Mouse (Mus musculus): ENCODE measurements around the gene Tor1aip1. TPM values are rescaled to one million over a fixed set of nuclear protein-coding genes. Genes with fewer than 3 reads are reported as not detected.
A peak's percentile ranks its signal among the peaks of the same experiment; 100 is the strongest.

Gene Tor1aip1
- total RNA-seq (2012; rRNA removed) (11.4 and 13.1 TPM in 2 replicates), polyA plus RNA-seq (2012; ENCODE audit: insufficient read depth in 1 of 2, insufficient read length in 2 of 2, low read depth in 1 of 2, low replicate concordance in 2 of 2, missing spikeins in 1 of 2) (10 to 100 TPM in 1 of 2 experiments, not detected in 1; 22.9 TPM)

DNA sequence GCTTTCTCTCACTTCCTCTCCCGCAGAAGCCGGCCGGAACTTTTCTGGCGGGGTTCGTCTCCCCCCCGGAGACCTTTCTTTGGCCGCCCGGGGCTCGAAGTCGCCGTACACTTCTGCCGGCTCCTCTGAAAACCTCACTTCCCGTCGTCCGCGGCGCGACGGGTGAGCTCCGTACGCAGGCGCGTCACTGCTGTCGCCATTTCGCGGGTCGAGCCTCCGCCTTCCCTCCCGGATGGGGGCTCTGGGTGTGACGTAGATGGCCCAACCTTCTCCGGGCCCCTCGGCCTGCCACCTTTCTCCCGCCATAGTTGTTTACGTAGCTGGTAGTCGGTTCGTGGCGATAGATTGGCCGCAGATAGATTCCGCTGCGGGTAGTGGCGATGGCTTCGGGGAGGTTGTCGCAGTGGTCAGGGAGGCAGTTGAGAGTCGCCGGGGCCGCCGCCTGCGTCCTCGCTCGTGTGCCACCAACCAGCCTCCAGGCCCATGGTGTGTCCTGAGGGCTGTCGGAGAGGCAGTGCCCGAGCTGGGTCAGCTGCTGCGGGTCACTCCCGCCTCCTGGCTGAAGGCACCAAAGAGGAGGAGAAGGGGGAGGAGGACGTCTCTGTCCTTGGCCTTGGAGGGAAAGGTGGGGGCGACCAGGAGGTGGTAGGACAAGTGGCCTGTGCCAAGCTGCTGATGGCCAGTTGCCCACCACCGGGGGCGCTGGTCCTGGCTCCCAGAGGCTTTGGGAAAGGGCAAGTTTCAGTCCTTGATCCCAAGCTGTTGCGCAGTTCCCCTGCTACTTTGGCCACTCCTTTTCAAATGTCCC, at the start of gene Tor1aip1:
Gene Tor1aip1 (minus strand): TSS at position 551 of the 808 bp plus-strand sequence.
- Histone ChIP-seq H3K27ac (ENCODE audit: control insufficient read depth, low read depth, low read length) (peak within 1 kb of the TSS; percentile 99), H3K4me3 (ENCODE audit: control insufficient read depth in 1 of 2, insufficient read depth in 1 of 2, low read depth in 2 of 2, low read length in 2 of 2) (peak within 1 kb of the TSS; percentile 94 to 95)

DNA sequence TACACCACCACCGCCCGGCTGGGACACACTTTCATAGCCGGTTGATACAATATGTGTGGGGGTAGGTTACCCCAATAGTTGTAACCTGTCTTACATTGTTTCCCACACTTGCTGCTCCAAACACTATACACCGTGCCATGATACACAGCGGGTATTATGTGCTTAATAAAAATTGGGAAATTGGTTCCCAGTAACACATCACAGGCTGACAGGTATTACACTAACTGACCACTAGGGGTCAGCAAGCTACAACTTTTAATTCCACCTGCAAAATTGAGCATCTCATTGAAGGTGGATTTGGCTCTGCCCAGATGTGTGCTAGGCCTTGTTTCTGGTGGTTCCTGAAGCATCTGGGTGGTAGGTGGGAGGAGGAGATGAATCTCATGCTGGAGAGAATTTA, 49.5 kb upstream of the Tor1aip1 start:
- H3K27me3 ChIP-seq (ENCODE audit: control insufficient read depth in 1 of 2, insufficient read depth in 2 of 2, low read length in 2 of 2): no peaks in the 10 kb centered on the region
- TF ChIP-seq MAX (IDR thresholded peaks at IDR 0.05; ENCODE audit: low read length): no peak
- TF ChIP-seq RAD21 (IDR thresholded peaks at IDR 0.05; ENCODE audit: low read depth, low read length): peak; percentile 93
- peak; percentile 48; the same call in 1 of the 2 replicates for TF ChIP-seq SIN3A (IDR thresholded peaks at IDR 0.05; ENCODE audit: low read length)
- TF ChIP-seq CTCF (IDR thresholded peaks at IDR 0.05 in 2 of 3, conservative IDR thresholded peaks at IDR 0.05 in 1 of 3; ENCODE audit: control insufficient read depth in 1 of 3, insufficient read depth in 1 of 3, low read depth in 2 of 3, low read length in 3 of 3, poor library complexity in 1 of 3, severe bottlenecking in 1 of 3): peak; percentile 32 to 90 (median 76)
- TF ChIP-seq E2F4 (IDR thresholded peaks at IDR 0.05; ENCODE audit: borderline replicate concordance, low read depth, low read length): no peak
- no peak for TF ChIP-seq GATA1 (IDR thresholded peaks at IDR 0.05; ENCODE audit: low read depth, low read length)
- TF ChIP-seq BHLHE40 (IDR thresholded peaks at IDR 0.05; ENCODE audit: borderline replicate concordance, low read depth, low read length): no peak
- TF ChIP-seq ZC3H11A (IDR thresholded peaks at IDR 0.05; ENCODE audit: low read depth, low read length): peak; percentile 95
- TF ChIP-seq MAFK (IDR thresholded peaks at IDR 0.05; ENCODE audit: borderline replicate concordance, low read depth, low read length): no peak
- TF ChIP-seq MYC (IDR thresholded peaks at IDR 0.05; ENCODE audit: low read depth, low read length): no peak
- TF ChIP-seq SMC3 (IDR thresholded peaks at IDR 0.05; ENCODE audit: low read depth, low read length): peak; percentile 96
- peak; percentile 81 for DNase-seq (ENCODE audit: low read depth, low spot score)
- no peak overlapping the region for H3K4me3 ChIP-seq (ENCODE audit: control insufficient read depth in 1 of 2, insufficient read depth in 1 of 2, low read depth in 2 of 2, low read length in 2 of 2)
- H3K27ac ChIP-seq (ENCODE audit: control insufficient read depth, low read depth, low read length): no peak overlapping the region
- H3K9me3 ChIP-seq (replicated peaks; ENCODE audit: insufficient read depth, low read length): no peaks in the 10 kb centered on the region
- H3K79me2 ChIP-seq (ENCODE audit: control insufficient read depth, insufficient read depth, low read length, poor library complexity): no peaks in the 10 kb centered on the region
- peaks cover 0 to 5% of the 10 kb centered on the region in 2 experiments; a peak in 1 of 4 replicates for H3K4me1 ChIP-seq (ENCODE audit: control insufficient read depth in 1 of 2, insufficient read depth in 2 of 2, low read length in 2 of 2)
- H3K9ac ChIP-seq (ENCODE audit: control insufficient read depth, low read depth, low read length, poor library complexity, severe bottlenecking): no peak overlapping the region
- H3K36me3 ChIP-seq (ENCODE audit: control insufficient read depth in 1 of 2, insufficient read depth in 2 of 2, low read length in 2 of 2): no peaks in the 10 kb centered on the region

More for the DNA sequence above, at the start of gene Tor1aip1:
- TF ChIP-seq POLR2A (IDR thresholded peaks at IDR 0.05; ENCODE audit: control insufficient read depth in 1 of 2, insufficient read depth in 1 of 2, low read depth in 1 of 2, low read length in 2 of 2, poor library complexity in 1 of 2) (peak in 1 of 2 experiments; percentile 4; a peak in 3 of 4 replicates), ZC3H11A (IDR thresholded peaks at IDR 0.05; ENCODE audit: low read depth, low read length) (no peak), NRF1 (IDR thresholded peaks at IDR 0.05; ENCODE audit: insufficient read depth, low read depth, low read length, poor library complexity, severe bottlenecking) (peak; percentile 87), KAT2A (conservative IDR thresholded peaks at IDR 0.05; ENCODE audit: low read depth, low read length) (peak; percentile 81; the same call in 1 of the 2 replicates), MYC (IDR thresholded peaks at IDR 0.05; ENCODE audit: low read depth, low read length) (no peak; the same call in 1 of the 2 replicates), GATA1 (IDR thresholded peaks at IDR 0.05; ENCODE audit: low read depth, low read length) (no peak), TBP (IDR thresholded peaks at IDR 0.05; ENCODE audit: low read depth, low read length) (peak; percentile 84), JUND (IDR thresholded peaks at IDR 0.05; ENCODE audit: low read depth, low read length) (no peak), ELF1 (IDR thresholded peaks at IDR 0.05; ENCODE audit: low read depth, low read length) (peak; percentile 78), E2F4 (IDR thresholded peaks at IDR 0.05; ENCODE audit: borderline replicate concordance, low read depth, low read length) (peak; percentile 75; the same call in 1 of the 2 replicates), ZNF384 (IDR thresholded peaks at IDR 0.05; ENCODE audit: low read depth, low read length) (peak; percentile 61), MXI1 (IDR thresholded peaks at IDR 0.05; ENCODE audit: low read depth, low read length) (peak; percentile 80; the same call in 1 of the 2 replicates), HCFC1 (IDR thresholded peaks at IDR 0.05; ENCODE audit: low read depth, low read length) (peak; percentile 94), CHD1 (IDR thresholded peaks at IDR 0.05; ENCODE audit: low read depth, low read length) (no peak; the same call in 1 of the 2 replicates), TCF12 (IDR thresholded peaks at IDR 0.05; ENCODE audit: low read depth, low read length) (peak; percentile 81), ZMIZ1 (IDR thresholded peaks at IDR 0.05; ENCODE audit: low read depth, low read length) (peak; percentile 54; the same call in 1 of the 2 replicates), CTCF (IDR thresholded peaks at IDR 0.05 in 2 of 3, conservative IDR thresholded peaks at IDR 0.05 in 1 of 3; ENCODE audit: control insufficient read depth in 1 of 3, insufficient read depth in 1 of 3, low read depth in 2 of 3, low read length in 3 of 3, poor library complexity in 1 of 3, severe bottlenecking in 1 of 3) (peak; percentile 54 to 62 (median 59)), NELFE (IDR thresholded peaks at IDR 0.05; ENCODE audit: low read depth, low read length) (peak; percentile 33; the same call in 1 of the 2 replicates), ZKSCAN1 (IDR thresholded peaks at IDR 0.05; ENCODE audit: low read depth, low read length) (no peak), ETS1 (IDR thresholded peaks at IDR 0.05; ENCODE audit: low read depth, low read length) (peak; percentile 76), SIN3A (IDR thresholded peaks at IDR 0.05; ENCODE audit: low read length) (peak; percentile 86), MAX (IDR thresholded peaks at IDR 0.05; ENCODE audit: low read length) (peak; percentile 38; the same call in 1 of the 2 replicates), UBTF (IDR thresholded peaks at IDR 0.05; ENCODE audit: borderline replicate concordance, insufficient read depth, low read depth, low read length) (peak; percentile 96; the same call in 1 of the 2 replicates), USF1 (IDR thresholded peaks at IDR 0.05; ENCODE audit: low read depth, low read length) (peak; percentile 38; the same call in 1 of the 2 replicates)
- Histone ChIP-seq H3K79me2 (ENCODE audit: control insufficient read depth, insufficient read depth, low read length, poor library complexity) (peaks cover 35% of the 10 kb centered on the region), H3K4me1 (ENCODE audit: control insufficient read depth in 1 of 2, insufficient read depth in 2 of 2, low read length in 2 of 2) (peaks cover 3 to 5% of the 10 kb centered on the region in 2 experiments; a peak in 3 of 4 replicates), H3K9me3 (replicated peaks; ENCODE audit: insufficient read depth, low read length) (no peaks in the 10 kb centered on the region), H3K9ac (ENCODE audit: control insufficient read depth, low read depth, low read length, poor library complexity, severe bottlenecking) (peak within 1 kb of the TSS; percentile 100), H3K36me3 (ENCODE audit: control insufficient read depth in 1 of 2, insufficient read depth in 2 of 2, low read length in 2 of 2) (peaks cover 0 to 11% of the 10 kb centered on the region in 2 experiments; a peak in 2 of 4 replicates), H3K27me3 (ENCODE audit: control insufficient read depth in 1 of 2, insufficient read depth in 2 of 2, low read length in 2 of 2) (no peaks in the 10 kb centered on the region)
- peak; percentile 99 for DNase-seq (ENCODE audit: low read depth, low spot score)
